Mouse (Mus musculus) urinary bladder, postnatal 25 days (tissue): ENCODE data around the gene Prmt9.

ENCODE experiments used
- DNase-seq: peaks from one replicate; pipeline ENCODE4 v3.0.0; 2022; ENCODE audit warnings: low spot score

Gene Prmt9

GRCm38 (mm10) chr8:77534358-77534992, 14.7 kb upstream of the Prmt9 start:
- no peak for DNase-seq

GRCm38 (mm10) chr8:77535026-77535595, 14.1 kb upstream of the Prmt9 start:
- peak; percentile 30 for DNase-seq

- DNase-seq = no peak
Observed at GRCm38 (mm10) chr8:77536821-77537220, 12.4 kb upstream of the Prmt9 start.

- DNase-seq = no peak
Observed at GRCm38 (mm10) chr8:77538256-77538655, 10.9 kb upstream of the Prmt9 start.

GRCm38 (mm10) chr8:77543152-77543777, 5.9 kb upstream of the Prmt9 start:
- DNase-seq = no peak

GRCm38 (mm10) chr8:77544428-77544827, 4.8 kb upstream of the Prmt9 start:
- DNase-seq = no peak

- DNase-seq = no peak
Observed at GRCm38 (mm10) chr8:77545616-77546015, 3.6 kb upstream of the Prmt9 start.

GRCm38 (mm10) chr8:77549881-77550580, 834 bp downstream of the Prmt9 start:
- peak; percentile 8 for DNase-seq

GRCm38 (mm10) chr8:77552491-77552890, 3.3 kb downstream of the Prmt9 start:
- no peak for DNase-seq

- DNase-seq = no peak
Observed at GRCm38 (mm10) chr8:77561441-77561840, 12.2 kb downstream of the Prmt9 start.

GRCm38 (mm10) chr8:77574229-77574628, 25.0 kb downstream of the Prmt9 start:
- no peak for DNase-seq

GRCm38 (mm10) chr8:77577674-77578073, 28.5 kb downstream of the Prmt9 start:
- DNase-seq = no peak

GRCm38 (mm10) chr8:77584174-77584573, 35.0 kb downstream of the Prmt9 start:
- no peak for DNase-seq

- DNase-seq = no peak
Observed at GRCm38 (mm10) chr8:77609621-77610020, 60.4 kb downstream of the Prmt9 start.

GRCm38 (mm10) chr8:77610374-77610969, 61.3 kb downstream of the Prmt9 start, which contains the start of gene Tmem184c:
Tmem184c (minus strand) TSS chr8:77610698.
- DNase-seq = peak; percentile 95

GRCm38 (mm10) chr8:77617916-77618315, 68.7 kb downstream of the Prmt9 start:
- peak; percentile 37 for DNase-seq

- DNase-seq = no peak
Observed at GRCm38 (mm10) chr8:77623677-77624209, 74.5 kb downstream of the Prmt9 start.

- DNase-seq = peak; percentile 80
Observed at GRCm38 (mm10) chr8:77629858-77630537, 80.8 kb downstream of the Prmt9 start.

GRCm38 (mm10) chr8:77630691-77631090, 81.5 kb downstream of the Prmt9 start:
- DNase-seq = no peak
